Mouse (Mus musculus) lung, postnatal 36 days (tissue): Measurements from ENCODE around the gene Olfr211.
"Not testable (repeated sequence)": the region's sequence is repeated elsewhere in the genome, so short reads cannot be mapped to it uniquely, and the experiment has no call there.

Source experiments
- DNase-seq: peaks from one replicate; pipeline ENCODE4 v3.0.0; 2022; ENCODE audit warnings: mixed read lengths

Gene Olfr211

DNA sequence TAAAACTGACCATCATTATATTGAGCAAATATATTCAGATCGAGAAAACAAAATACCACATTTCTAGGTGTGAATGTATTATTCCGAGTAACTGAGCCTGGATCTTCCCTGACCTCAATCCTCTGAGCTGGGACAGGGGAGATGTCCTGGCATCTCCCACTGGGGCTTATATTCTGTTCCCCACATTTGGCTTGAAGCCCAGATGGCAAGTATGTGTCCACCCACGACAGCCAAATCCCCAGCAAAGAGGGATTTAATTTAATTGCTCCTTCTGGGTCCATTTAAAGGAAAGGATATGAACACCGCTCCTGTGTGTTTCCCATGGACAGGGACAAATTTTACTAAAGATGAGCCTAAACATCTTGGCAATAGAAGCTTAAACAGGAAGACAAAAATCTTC is at the start of gene Olfr211:
Gene Olfr211 (plus strand): TSS at position 301 of the 400 bp plus-strand sequence.
- no peak for DNase-seq

DNA sequence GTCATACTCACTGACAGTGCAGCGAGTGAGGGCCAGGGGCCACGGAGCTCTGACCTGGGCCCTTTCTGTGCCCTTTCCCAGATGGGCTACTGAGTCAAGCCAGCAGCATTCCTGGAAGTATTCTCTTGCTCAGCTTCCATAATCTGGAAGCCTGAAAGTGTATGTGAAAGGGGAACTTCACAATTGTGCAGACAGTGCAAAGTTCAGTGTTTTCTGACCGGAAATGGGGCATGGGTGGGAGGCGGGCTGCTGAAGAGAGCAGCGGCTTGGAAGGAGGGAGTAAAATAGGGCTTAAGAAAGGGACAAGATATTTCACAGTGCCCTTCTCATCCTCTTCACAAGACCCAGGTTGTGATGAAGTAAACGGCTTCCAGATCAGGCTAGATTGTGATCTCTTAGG is 49.4 kb upstream of the Olfr211 start:
- peak; percentile 26 for DNase-seq

DNA sequence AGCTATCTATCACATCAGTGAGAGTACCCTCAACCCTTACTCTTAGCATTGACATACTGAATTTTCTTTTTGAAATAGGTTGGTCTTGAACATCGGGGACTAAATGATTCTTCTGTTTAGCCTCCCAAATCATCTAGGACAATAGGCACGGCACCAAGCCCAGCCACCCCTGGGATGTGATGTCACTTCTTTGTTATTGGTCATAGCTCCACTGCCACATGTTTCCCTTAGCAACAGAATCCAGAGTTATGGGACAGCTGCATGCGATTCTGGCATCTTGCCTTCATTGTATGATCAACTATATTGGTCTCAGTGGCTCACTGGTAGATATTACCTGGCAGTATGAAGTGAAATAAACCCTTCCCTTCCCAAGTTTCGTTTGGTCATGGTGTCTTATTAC is 48.4 kb upstream of the Olfr211 start:
- DNase-seq = no peak

DNA sequence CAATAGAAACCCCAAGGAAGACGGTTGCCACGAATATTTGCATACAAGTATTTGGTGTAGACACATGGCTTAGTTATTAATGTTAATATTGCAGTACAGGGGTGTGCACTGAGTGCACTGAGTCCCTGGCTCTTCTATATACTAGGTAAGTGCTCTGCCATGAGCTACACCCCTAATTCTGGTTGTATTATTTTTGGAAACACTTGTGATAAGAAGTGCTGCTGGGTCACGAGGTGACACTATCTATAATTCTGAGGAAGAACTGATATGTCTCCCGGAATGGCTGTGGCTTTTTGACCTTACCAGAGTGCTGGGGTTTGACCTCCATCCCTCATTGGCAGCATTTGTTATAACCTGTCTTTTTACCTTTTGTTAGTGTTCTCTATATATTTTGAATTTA is 48.0 kb upstream of the Olfr211 start:
- no peak for DNase-seq

DNA sequence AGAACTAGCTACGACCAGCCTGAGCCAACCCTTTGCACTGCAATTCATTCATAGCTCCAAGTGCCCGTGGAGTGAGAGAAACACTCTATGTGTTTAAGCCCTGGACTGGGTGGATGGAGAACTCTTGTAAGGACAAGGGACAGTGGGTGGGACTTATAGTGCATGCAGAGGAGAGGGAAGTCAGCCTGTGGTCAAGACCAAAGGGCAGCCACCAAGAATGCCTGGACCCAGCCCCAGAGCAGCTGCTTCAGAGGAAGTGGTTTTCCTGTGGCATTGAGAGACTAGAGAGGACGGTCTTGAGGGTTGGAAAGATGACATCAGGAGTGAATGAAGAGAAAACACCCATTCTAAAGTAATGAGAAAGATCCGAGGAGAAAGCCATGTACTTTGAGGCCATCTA is 33.1 kb upstream of the Olfr211 start:
- DNase-seq = peak; percentile 66

DNA sequence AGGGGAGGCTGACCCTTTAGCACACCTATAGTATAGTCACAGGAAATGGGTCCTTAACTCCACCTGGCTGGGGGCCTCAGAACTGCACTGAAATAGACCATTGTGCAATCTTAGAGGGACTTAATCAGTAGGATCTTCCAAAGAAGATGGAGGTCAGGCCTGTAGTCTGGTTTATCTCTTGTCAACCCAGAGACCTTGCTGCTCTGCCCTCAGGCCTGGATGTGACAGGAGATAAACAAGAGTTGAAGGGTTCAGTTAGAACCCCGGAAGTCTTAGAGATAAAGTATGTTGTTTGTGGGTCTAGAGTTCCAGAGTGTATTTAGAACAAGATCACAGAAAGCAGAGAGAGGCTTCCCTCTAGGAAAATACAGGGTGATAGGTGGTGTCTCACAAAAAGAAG is 32.4 kb upstream of the Olfr211 start:
- DNase-seq = peak; percentile 10

DNA sequence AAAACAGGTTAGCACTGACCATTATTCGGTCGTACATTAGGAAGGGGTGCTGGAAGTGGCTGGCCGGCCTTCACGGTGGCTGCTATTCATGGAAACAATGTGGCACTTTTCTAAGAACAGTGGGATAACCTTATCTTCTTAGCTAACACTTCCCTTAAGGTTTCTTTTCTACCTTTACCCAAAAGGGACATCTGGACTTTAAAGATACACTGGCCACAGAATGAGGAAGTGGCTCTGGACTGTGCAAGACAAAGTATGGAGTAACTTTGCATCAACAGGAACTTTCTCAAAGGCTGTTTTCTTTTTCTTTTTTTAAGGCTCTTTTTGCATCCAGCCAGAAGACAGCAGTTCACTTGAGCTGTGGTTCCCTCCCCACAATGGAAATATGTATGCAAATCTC is 30.2 kb upstream of the Olfr211 start:
- DNase-seq = peak; percentile 46

DNA sequence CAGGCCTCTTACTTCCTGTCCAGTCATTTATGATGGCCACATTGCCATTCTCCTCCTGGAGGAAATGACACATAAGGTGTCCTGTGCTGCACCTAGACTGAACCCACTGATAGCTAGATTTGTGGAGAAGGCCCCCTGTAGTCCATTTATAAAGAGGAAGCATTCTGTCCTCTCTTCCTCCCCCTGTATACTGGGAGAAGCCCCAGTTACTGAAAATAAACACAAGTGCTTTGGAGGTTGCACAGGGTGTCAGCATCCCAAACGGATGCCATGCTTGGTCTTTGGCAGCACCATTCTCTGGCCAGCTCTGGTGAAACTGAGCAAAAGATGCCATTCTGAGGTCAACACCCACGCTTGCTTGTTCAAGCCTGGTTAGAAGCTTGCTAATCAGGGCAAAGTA is 29.7 kb upstream of the Olfr211 start:
- peak; percentile 3 for DNase-seq

DNA sequence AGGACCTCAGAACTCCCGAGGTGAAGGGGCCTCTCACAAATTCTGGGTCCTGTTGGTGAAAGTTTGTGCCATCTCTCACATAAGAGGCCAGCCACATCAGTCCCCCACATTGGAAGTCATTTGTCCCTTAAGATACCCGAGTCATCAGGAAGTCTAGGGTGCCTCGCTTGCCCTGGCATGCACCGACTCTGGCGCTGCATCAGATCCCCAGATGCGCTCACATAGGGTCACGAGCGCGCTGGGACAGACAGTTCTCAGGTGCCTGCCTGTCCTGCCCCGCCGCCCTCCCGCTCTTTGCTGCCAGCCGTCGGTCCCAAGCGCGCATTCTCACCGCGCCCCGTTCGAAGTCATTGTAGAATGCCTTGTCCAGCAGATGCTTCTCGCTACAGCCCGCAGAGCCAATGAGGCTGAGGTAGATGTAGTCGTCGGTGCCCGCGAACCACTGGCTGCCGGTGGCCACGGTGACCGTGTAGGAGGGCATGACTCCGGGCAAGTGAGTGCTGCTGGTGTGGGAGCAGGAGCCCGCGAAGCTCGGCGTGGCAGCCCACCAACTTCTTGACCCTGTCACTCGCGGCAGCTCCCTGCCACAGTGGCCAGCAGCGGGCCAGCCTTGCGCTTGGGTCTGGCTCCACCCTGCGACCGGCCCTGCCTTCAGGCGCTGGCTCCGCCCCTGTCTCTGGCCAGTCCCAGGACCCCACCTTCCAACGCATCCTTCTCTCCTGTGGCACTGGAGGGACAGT is 28.2 kb upstream of the Olfr211 start, which contains the start of gene Alox5:
Gene Alox5 (minus strand): TSS at position 635 of the 740 bp plus-strand sequence.
- peak; percentile 44 for DNase-seq

DNA sequence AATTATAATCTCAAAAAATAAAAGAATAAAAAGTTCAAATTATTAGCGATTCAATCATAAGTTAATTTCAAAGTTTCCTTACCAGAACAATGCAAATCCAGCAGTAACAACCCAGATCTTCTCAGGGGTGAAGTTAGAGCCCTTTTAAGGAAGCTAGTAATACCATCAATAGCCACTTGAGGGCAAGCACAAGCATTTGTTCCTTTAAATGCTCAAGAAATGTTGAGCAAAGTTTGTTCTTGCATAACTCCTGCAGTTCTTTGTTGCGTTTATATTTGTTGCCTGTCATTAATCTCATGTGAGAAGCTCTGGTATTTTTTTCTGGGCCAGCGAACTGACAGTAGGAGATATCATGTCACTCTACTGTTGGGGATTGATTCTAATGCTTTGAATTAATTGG is 20.8 kb upstream of the Olfr211 start:
- peak; percentile 59 for DNase-seq

DNA sequence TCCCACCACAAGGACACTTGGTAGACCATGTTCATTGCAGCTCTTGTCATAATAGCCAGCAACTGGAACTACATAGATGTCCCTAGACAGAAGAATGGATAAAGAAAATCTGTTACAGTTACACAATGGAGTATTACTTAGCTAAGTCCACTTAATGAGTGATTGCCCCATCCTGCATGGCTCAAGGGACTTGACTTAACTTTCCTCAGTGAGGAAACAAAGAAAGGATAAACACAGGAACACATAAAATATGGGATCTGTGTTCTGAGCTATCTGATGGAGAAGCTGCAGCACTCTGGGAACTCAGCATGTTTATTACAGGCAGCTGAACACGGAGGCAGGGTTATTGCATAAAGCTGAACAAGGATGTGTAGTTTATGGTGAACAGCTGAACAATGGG is 3.8 kb upstream of the Olfr211 start:
- no peak for DNase-seq

DNA sequence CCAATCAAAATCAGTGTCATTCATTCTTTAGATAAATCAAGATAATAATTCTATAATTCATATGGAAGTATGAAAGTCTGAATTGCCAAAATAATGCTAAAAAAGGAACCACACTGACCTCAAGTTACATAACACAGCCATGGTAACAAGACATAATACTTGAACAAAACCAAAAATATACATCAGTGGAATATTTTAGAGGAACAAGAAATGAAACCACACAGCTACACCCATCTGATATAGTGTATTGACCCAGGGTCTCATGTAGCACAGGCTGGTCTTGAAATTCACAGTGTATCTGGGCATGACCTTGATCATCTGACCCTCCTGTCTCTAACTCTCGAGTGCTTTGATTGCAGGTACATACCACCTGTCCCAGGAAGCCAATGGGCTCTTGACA is 2.1 kb upstream of the Olfr211 start:
- DNase-seq = peak; percentile 26

DNA sequence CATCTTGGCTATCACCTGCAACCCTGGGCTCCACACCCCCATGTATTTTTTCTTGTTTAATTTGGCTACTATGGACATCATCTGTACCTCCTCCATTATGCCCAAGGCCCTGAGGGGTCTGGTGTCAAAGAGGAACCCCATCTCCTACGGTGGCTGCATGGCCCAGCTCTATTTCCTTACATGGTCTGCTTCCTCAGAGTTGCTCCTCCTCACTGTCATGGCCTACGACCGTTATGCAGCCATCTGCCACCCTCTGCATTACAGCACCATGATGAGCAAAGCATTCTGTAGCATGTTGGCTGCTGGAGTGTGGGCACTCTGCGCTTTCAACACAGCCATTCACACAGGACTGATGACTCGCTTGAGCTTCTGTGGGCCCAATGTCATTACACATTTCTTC is 4.9 kb downstream of the Olfr211 start:
- DNase-seq = no peak

DNA sequence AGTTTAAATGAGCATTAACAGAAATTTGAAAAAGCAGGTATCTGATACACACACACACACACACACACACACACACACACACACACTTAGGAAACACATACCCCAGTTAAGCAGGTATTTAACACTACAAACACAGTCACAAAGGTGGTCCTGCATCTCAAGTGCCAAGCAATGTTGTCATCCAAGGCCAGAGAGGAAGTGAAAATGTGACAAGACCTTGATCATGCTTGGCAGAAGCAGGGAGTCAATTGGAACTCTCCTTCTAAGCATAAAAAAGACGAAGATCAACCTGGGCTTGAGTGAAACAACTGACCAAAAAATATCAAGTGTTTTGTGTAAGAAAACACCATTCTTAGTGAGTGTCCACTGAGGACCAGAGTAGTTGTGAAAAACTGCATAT is 7.1 kb downstream of the Olfr211 start:
- no peak for DNase-seq

DNA sequence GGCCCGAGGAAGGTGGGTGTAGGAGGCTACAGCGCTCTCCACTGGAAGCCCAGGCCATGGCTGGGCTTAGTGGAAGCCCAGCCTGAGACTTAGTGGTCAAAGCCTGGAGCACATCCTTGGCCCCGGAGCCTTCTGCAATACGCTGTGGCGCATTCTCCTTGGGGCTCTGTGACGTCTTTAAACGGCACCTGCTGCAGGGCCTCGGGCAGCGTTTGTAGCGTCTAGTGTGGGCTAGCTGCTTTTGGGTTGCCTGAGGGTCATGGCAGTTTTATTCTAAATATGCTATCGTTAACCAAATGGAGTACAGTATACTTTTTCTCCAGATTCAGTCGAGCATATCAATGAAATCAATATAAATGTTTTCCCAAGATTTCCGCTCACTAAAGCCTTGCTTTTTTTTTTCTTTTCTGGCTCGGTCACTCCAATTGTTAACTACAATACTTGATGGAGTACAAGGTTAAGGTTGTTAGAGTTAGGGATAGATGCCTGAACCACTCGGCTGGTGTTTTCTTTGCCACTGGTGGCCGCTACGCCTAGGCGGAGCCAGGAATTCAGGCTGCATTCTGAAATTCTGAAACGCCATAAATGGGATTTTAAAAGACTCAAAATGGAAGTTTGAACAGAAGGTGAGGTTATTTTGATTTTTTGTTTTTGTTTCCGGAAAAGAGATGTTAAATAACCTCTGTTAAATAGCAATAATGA is 17.6 kb downstream of the Olfr211 start, which contains the start of gene Olfr212:
Gene Olfr212 (plus strand): TSS at position 215 of the 702 bp plus-strand sequence.
- DNase-seq = not testable (repeated sequence)

DNA sequence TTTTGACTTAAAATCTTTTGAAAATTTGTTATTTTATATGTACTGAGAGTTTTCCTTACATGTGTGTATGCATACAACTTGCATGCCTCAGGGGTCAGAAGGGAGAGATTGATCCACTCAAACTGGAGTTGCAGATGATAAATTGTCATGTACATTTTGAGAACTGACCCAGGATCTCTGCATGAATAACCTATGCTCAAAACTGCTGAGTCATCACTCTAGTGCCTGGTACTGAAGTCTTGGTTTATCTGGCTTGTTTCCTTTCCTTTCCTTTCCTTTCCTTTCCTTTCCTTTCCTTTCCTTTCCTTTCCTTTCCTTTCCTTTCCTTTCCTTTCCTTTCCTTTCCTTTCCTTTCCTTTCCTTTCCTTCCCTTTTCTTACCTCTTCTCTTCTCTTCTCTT is 25.9 kb downstream of the Olfr211 start:
- no peak for DNase-seq

DNA sequence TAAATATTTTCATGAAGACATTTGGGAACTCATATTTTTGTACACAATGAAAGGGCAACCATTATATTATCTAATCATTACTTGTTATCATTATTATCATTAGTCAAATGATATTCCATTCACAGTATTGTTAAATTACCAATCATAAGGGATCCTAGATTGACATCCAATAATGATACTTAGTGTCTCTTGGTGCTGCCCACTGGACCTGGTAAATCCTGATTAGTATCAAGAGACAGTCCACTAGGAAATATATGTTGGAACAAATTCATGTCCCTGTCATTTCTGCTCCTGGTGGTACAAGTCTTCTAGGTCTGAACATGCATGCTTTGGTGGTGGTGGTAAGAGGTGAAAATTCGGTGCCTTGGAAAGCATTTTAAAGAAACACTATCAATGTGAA is 49.3 kb downstream of the Olfr211 start, which contains the start of gene Olfr213:
Gene Olfr213 (plus strand): TSS at position 301 of the 400 bp plus-strand sequence.
- no peak for DNase-seq

DNA sequence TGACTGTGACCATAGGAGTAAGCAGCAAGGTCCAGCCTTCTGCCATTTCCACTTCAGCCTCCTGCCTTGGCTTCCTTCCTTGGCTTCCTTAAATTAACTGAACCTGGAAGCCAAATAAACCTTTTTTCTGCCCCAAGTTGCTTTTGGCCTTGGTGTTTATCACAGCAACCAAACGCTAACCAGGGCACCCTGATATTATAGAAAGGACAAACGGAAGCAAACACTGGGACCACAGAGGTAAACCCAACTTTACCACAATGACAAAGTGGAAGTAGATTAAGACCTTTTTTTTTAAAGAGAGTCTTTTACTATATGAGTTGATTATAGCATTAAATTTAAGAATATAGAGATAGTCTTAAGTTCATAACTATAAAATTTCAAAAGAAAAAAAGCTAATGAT is 53.6 kb downstream of the Olfr211 start:
- DNase-seq = no peak
